Mouse (Mus musculus): ENCODE measurements at regions not wholly inside any gene's neighbourhood (a gene's known extent, or its start where the extent isn't known, plus 50 kb on each side); places are given as distances from the start of the nearest gene placed in this dataset.
A peak's percentile ranks its signal among the peaks of the same experiment; 100 is the strongest.

DNA sequence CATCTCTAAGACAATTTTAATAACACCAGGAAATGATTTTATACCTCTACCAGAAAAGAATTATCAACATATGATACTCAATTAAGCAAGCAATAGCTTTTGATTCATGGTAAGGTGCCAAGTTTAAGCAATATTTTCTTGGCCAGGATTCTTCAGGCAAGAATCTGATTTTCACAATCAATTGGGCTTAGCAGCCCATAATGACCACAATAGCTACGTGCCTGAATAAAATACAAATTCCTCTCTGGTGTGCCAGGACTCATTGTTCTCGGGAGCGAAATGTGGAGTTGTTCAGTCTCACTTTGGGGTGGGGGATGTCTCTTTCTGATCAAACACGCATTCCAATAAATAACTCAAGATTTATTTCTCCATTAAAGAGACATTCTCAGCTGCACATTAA, 438.8 kb downstream of the Fgf9 start:
- DNase-seq (ENCODE audit: inconsistent age in 2 of 2, low spot score in 1 of 2) = peak in 1 of 2 experiments; percentile 49

DNA sequence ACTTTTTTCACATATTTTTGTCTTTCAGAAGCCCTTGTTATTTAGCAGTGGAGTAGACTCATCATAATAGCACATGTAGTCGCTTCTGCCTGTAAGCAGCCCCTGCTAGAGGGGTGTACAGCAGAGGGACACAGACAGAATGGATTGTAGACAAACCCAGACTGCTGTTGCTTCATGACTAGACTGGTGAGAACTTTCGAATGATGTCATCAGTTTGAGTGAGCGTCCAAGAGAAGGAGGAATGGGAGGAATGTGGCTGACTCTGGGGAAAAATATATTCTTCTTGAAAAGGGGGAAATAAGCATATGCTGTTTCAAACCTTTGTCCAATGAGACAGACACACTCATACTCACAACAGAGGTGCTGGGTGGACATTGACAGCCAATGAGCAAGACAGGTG, 436.1 kb downstream of the Fgf9 start:
- DNase-seq (ENCODE audit: inconsistent age in 2 of 2, low spot score in 1 of 2) = peak in 1 of 2 experiments; percentile 30

DNA sequence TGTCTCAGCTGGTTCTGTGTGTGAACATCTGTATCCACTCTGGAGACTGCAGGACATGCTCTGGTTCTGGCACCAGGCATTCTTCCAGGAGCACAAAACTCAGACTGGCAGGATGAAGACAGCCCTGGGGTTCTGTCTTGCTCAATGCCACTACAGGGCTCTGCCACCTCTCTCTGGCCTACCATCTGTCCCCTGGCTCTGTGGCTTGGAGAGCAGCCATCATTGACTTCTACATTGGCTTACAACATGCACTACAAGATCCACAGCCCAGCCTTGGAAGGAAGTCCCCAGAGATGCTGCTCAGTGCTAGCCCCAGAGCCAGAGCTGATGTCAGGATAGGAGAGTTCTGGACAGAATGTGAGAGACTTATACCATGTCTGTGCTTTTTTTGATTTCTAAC, 435.5 kb downstream of the Fgf9 start:
- DNase-seq (ENCODE audit: inconsistent age in 2 of 2, low spot score in 1 of 2) = peak in 1 of 2 experiments; percentile 73

DNA sequence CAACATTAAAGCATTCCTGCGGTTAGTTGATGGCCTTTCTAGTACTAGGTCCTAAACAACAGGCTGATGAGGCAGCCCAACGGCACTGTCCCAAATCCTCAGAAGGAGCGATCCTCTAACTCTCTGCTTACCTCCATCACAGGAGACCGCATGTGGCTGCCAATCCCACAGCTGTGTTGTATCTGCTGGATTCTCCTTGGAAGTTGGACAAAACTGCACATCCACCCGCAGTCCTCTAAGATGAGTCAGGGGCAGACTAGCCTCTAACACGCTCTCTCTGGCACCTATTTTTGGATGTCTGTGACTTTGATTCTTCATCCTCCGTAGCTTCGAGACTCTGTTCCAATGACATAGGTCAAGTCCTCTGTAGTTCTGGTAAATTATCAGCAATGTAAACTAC, 432.5 kb downstream of the Fgf9 start:
- no peak for DNase-seq (ENCODE audit: inconsistent age in 2 of 2, low spot score in 1 of 2)

DNA sequence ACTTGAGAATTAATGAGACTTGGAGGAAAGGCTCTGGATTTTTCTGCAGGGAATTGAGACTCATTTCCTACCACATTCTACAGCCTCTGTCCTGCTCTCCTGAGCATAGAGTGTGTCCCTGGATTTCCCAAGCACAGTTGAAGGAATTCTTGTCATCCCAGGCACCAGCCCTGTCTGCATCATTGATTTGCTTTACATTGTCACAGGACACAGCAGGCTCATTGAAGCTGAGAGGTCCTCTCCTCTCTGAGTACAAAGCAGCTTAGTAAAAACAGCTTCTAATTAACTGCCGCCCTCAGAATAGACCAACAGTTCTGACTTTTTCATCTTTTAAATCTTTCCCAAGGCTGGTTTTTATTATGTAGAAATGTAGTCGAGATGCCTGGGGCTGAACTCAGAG, 429.7 kb downstream of the Fgf9 start:
- no peak for DNase-seq (ENCODE audit: inconsistent age in 2 of 2, low spot score in 1 of 2)

DNA sequence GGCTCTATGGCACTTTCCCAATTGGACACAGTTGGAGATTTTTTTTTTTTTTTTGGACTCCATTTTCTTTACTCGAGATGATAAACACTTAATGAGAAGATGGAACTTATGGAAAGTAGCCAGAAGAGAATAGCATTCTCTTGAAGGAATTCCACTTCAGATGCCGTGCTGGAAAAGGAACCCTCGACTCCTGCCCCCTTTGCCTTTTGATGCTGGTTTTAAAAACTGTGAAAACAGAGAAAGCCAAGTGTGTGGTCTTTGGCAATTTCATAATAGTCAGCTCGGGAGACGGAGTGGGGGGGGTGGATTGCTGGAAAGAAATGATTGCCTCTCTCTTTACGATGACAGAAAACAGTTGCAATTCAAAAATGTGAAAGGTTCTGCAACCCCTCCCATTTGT, 429.2 kb downstream of the Fgf9 start:
- no peak for DNase-seq (ENCODE audit: inconsistent age in 2 of 2, low spot score in 1 of 2)

DNA sequence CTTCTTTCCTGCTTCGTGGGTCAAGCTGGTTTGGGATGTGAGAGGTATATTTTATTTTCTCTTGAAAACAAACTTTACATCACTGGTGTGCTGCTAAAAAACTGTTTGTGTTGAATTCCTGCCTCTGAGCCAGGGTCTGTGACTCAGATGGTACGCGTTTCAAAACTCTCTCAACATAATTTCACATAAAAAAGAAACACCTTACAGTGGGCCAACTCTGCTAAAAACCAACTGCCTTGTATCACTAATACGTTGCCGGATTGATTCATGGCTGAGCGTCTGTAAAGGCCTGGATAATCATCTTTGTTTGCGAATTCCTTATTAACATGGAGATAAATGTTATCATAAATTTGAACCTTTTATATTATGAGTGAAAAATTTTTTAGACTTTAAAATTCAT, 428.7 kb downstream of the Fgf9 start:
- no peak for DNase-seq (ENCODE audit: inconsistent age in 2 of 2, low spot score in 1 of 2)

DNA sequence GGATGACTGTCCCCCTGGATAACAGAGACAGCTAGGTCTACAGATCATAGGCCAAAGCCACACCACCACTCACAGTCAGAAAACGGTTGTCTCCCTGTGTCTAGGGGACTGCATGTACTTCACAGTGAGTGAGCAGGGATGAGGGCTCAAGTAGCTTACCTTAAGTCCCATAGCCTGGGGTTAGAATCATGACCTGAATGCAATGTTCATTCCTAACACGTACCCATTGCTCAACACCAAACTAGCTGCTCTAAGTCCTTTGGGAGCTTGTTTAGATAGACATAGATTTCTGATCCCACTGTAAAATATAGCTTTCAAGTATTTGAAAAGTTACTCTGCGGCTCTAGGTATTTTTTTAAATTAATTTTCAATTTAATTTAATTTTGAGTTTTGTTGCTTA, 426.6 kb downstream of the Fgf9 start:
- no peak for DNase-seq (ENCODE audit: inconsistent age in 2 of 2, low spot score in 1 of 2)

DNA sequence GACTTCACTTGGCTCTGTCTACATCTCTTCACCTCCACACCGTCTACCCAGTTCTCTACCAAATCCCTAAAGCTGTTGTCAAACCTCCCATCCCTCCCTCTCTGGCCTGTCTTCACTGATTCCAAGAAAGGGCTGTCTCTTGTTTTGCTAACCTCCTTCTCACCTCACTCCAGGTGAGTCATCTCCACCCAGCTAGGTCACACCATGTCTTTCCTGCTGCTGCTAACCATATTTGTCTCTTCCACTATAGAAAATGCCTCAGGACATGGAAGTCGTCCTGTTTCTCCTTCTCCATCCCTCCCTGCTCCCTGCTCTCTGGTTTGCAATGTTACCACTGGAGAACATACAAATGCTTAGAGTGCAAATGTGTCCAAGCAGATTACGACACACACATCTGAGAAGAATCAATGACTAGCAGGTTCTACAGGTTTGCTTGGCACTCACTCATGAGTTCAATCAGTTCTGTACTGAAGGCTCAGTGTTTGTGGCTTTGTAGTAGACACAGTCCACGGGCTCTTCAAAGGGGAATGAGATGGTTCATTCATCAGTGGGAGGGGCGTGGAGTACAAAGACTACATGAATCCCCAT, 424.1 kb downstream of the Fgf9 start:
- DNase-seq (ENCODE audit: inconsistent age in 2 of 2, low spot score in 1 of 2) = no peak

DNA sequence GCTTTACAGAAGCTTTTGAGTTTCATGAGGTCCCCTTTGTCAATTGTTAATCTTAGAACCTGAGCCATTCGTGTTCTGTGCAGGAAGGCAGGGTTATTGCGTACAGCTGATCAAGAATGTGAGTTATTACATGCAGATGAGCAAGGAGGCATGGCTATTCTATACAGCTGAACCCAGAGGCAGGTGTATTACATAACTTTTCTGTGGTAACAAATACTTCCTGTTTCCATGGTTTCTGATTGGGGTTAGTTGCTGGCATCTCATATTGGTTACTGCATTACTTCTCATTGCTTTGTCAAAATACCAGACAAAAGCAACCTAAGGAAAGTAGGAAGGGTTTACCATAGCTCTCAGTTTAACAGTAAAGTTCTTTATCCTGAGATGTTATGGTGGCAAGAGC, 421.8 kb downstream of the Fgf9 start:
- DNase-seq (ENCODE audit: inconsistent age in 2 of 2, low spot score in 1 of 2) = no peak

DNA sequence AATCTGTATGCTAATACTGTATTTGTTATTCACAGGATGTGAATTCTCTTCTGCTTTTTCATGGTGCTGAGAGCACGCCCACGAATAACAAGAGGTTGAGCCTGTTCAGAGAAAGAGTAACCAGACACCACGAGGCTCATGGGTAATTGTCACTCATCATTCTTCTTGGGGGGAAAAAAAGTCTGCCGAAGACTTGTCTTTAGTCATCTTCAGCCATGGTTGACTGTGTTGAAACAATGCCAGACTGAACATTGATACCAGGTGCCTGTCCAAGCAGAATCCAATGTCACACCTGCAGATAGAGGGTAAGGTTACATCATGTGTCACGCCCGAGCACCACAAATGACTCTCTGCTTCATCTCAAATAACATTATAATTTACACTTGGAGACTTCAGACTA, 418.5 kb downstream of the Fgf9 start:
- DNase-seq (ENCODE audit: inconsistent age in 2 of 2, low spot score in 1 of 2) = no peak

DNA sequence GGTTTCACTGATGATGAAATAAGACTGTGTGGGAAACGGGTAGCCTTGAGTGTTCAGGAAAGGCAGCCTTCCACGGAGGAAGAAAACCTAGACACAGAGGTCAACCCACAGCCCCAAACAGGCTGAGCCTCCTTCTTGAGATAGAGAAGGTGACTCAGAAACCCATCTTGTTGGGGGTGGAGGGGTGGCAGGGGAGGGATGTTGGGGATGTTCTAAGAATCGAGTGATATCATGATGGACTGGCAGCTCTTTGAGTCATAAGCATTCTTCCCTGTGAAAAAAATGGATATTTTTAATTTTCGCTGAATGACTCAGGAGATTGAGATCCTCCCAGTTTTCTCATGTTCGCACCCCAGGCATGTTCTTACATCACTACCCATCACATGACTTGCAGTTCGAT, 417.5 kb downstream of the Fgf9 start:
- DNase-seq (ENCODE audit: inconsistent age in 2 of 2, low spot score in 1 of 2) = peak in 1 of 2 experiments; percentile 61

DNA sequence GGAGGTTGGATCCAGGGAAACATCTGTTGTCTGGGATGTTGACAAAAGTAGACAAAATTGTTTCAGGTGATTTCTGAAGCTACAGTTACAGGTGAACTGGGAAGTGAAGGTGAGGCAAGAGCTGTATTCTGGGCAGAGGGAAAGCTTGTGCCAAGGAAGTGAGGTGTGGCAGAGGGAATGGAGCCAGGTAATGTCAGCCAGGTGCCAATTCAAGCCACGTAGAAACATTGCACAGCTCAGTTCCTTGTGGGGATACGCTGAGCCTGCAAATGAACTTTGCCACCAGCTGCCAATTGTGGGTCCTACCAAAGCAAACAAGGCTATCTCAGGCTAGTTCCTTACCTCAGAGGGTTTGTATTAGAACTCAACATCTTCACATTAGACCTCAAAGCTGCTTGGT, 410.1 kb downstream of the Fgf9 start:
- DNase-seq (ENCODE audit: inconsistent age in 2 of 2, low spot score in 1 of 2) = no peak

DNA sequence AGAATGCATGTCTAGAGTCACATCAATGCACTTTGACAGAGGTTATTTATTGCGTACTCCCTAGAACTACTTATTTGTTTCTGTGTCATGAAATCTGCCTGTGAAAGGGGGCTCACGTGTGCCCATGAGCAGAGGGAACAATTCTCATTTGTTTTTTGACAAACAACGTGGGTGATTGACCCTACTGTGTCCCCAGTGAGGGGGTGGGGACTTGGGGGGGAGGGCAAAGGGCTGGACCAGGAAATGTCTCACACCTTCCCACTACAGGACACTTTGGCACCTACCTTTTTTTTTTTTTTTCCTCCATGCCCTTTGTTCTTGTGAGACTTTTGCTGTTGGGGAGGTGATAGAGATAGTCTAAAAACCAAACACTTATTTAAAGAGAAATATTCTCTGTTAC, 400.3 kb downstream of the Fgf9 start:
- no peak for DNase-seq (ENCODE audit: inconsistent age in 2 of 2, low spot score in 1 of 2)

DNA sequence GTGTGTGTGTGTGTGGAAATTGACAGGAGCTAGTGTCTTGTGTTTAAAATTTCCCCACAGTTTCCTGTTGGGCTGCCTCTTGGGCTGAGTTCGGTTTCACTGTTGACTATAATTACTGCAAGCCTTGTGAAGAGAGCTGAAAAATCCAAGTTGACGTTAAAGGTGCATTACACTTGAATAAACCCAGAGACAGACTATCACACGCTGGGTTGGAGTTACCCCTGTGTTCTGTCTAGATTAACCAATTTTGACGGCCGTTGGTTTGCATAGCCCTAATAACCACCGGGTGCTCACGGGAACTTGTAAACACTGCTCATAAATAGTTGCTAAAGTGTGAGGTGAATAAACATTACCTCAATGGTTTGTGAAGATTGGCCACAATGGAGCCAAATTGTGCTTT, 398.1 kb downstream of the Fgf9 start:
- no peak for DNase-seq (ENCODE audit: inconsistent age in 2 of 2, low spot score in 1 of 2)

DNA sequence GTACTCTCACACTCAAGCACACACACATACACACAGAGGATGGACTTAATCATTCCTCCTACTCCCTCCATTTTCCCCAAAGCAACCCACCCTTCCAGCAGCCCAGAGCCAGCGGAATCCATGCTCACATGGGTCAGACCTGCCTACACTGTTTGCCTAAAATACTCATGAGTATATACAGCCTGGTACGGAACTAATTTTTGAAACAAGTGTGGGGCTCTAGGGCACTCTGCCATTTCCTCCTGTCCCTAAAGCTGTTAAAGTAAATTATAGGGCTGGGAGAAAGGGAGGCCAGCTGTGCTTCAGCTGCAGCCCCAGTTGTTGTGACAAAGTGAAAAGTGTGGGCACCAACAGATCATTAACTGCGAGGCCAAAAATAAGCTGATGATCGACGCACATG, 397.5 kb downstream of the Fgf9 start:
- no peak for DNase-seq (ENCODE audit: inconsistent age in 2 of 2, low spot score in 1 of 2)

DNA sequence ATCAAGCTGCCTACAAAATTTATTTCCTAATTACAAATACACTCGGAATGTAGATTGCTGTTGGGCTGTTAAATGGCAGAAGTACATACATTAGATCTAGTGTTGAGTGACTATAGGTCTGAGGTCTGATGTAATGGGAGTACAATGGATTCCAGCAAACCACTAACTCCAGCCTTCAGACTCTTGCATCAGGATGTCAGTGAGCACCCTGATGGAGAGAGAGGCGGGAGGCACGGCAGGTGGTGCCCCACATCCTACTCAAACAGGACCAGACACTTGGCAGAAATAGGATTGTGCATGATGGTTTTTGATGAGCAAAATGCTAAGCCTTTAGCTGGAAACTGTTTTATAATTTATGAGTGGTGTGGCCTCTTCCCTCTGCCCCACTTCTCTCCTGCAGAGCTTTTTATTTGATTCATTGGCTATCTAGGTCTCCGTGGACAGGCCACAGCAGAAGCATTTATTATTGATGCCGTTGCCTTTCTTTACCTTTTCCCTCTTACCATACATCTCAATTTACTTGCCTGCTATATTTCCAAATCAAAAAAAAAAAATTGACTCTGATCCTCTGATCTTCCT, 376.5 kb downstream of the Fgf9 start:
- DNase-seq (ENCODE audit: inconsistent age in 2 of 2, low spot score in 1 of 2) = peak in 1 of 2 experiments; percentile 40

DNA sequence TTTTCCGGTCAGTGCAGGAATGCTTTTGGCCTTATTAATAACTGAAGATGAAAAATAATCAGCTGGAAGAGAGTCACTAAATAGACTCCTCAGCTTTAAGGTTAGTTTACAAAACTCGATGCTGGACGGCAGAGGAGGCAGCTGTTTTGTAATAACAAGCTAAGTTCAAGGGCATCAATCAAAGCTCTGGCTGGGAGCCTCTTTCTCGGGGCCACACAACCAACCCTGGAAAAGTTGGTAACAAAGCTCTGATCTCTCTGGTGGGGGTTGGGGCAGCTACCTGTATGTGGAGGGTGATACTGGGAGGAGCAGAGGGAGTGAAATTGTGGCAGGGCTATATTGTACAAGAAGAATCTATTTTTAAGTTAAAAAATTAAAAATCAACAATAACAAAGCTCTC, 374.1 kb downstream of the Fgf9 start:
- DNase-seq (ENCODE audit: inconsistent age in 2 of 2, low spot score in 1 of 2) = peak; percentile 67 to 89

DNA sequence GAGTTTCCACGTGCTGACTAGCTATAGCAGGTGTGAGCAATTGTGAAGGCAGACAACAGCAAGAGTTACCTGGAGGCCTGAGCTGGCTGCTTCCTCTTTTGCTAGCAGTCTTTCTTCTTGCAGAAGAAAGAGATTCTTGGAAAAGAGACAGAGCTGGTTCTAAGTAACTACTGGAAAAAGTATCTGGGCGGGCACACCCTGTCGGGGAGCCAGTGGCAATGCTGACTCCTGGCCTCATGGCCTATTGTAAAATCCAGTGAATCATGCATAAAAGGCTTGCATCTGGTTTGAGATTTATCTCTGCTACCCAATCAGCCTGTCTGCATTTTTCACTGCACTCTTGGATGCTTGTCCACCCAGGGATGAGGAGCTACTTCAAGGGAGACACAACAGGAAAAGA, 372.2 kb downstream of the Fgf9 start:
- DNase-seq (ENCODE audit: inconsistent age in 2 of 2, low spot score in 1 of 2) = peak; percentile 69 to 87

DNA sequence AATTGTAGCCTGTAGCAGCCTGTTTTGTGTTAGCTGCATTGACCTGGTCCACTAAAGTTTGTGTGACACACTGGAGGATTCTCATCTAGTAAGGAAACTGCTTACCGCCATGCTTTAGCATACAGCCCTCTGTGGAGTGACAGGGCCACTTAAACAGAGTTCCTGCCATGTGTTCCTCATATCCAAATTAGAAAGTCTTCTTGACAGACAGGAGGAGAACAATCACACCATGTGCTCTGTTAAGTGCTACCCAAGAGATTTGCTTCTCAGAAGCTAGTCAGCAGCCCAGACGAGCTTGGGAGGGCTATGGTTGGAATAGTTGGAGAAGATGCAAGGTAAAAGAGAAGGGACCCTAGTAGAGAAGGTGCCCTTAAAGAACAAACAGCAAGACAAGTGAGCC, 369.6 kb downstream of the Fgf9 start:
- no peak for DNase-seq (ENCODE audit: inconsistent age in 2 of 2, low spot score in 1 of 2)

DNA sequence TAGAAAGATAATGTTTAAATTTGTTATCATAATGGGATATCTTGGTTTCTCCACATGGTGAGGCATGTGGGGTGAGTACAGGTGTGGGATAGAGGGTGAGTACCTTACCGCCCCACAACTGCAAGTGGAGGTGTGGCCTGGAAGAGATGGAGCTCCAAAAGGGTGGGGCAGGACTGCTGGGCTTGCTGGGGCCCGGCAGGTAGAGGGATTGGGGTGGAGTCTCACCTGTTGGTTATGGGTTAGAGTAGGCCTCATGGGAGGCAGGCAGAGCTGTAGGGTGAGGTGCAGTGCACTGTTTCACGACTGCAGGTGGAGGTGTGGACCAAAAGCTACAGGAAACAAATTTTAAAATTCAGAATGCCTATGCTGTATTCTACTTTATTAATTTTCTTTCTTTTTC, 365.7 kb downstream of the Fgf9 start:
- no peak for DNase-seq (ENCODE audit: inconsistent age in 2 of 2, low spot score in 1 of 2)

DNA sequence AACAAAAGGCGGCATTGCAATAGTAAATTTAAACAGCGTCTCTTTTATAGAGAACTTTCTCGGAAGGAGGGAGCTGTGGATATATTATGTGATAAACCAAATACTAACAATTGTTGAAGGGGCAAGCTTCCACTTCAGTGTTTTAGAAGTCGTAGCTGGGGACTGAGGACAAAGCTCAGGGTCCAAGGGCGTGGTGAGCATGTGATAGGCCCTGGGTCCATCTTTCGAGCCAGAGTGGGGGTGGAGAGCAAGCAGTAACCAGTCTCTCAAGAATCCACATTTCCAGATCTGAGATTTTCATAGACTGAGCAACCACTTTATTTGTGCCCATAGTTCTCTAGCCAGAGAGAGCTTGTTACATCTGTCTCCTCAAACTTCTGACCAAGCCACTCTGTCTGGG, 356.1 kb downstream of the Fgf9 start:
- no peak for DNase-seq (ENCODE audit: inconsistent age in 2 of 2, low spot score in 1 of 2)

DNA sequence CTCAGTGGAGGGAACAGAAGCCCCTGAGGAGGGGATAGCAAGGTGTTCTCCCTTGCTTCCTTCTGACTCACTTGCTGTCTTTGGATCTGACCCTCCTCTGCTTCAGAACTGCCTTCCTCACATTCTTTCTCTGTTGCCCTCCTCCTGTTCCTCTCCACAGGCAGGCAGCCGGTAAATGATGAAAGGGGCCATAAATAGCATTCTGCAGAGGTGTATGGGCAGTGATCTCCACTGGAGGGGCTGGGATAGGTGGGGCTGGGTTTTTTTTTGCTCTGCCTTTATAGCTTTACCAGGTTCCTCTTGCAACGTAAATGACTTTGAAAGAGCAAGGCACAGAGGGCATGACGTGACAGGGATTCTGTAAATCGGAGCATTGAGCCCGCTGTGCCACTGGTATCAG, 351.6 kb downstream of the Fgf9 start:
- DNase-seq (ENCODE audit: inconsistent age in 2 of 2, low spot score in 1 of 2) = no peak
